Mouse (Mus musculus) ES-Bruce4 (cell line): ENCODE measurements around the gene Plekho2.

Experiments used
- CTCF ChIP-seq: IDR thresholded peaks from one replicate; pipeline ENCODE4 v1.8.1; 2011; ENCODE audit warnings: low read depth, low read length
- EP300 ChIP-seq: IDR thresholded peaks from 2 replicates; pipeline ENCODE4 v1.6.1; 2011; ENCODE audit warnings: low read depth, low read length; ENCODE audit not compliant: insufficient read depth
- POLR2A ChIP-seq: IDR thresholded peaks from one replicate; pipeline ENCODE4 v1.8.1; 2011; ENCODE audit warnings: low read length; ENCODE audit not compliant: insufficient read depth

GRCm38 (mm10) chr9:65564698-65565097, 15.1 kb downstream of the Plekho2 start:
- TF ChIP-seq POLR2A (no peak), CTCF (no peak), EP300 (no peak)
